Mouse (Mus musculus) small intestine, adult 2 months (tissue): Measurements from ENCODE around the gene Lrriq1. TPM values are rescaled to one million over a fixed set of nuclear protein-coding genes. Genes with fewer than 3 reads are reported as not detected.

ENCODE experiments used
- H3K27ac ChIP-seq: fragments of 200-500 bp; 2 replicates; pipeline ENCODE4 v1.5.1; 2012; ENCODE audit warnings: low read depth, low read length, control low read depth, inconsistent platforms; ENCODE audit not compliant: insufficient read depth
- H3K27me3 ChIP-seq: fragments of 200-500 bp; 2 replicates; pipeline ENCODE4 v1.6.1; 2012; ENCODE audit warnings: mild to moderate bottlenecking, moderate library complexity, low read length, inconsistent platforms; ENCODE audit not compliant: control insufficient read depth, insufficient read depth
- H3K36me3 ChIP-seq: fragments of 200-500 bp; 2 replicates; pipeline ENCODE4 v1.6.1; 2012; ENCODE audit warnings: mild to moderate bottlenecking, low read length, control low read depth, inconsistent platforms; ENCODE audit not compliant: control insufficient read depth, insufficient read depth
- H3K4me1 ChIP-seq: fragments of 200-500 bp; 2 replicates; pipeline ENCODE4 v1.6.1; 2012; ENCODE audit warnings: low read length, inconsistent platforms, mixed read lengths; ENCODE audit not compliant: control insufficient read depth, insufficient read depth, insufficient read length
- H3K4me3 ChIP-seq: fragments of 200-500 bp; 2 replicates; pipeline ENCODE4 v1.5.1; 2012; ENCODE audit warnings: low read depth, mild to moderate bottlenecking, control low read depth, inconsistent platforms, low read length, moderate library complexity
- CTCF ChIP-seq: fragments of 200-500 bp; IDR thresholded peaks from 2 replicates; pipeline ENCODE4 v1.5.1; 2012; ENCODE audit warnings: low read depth, mild to moderate bottlenecking, control low read depth, inconsistent platforms, low read length, moderate library complexity, mixed read lengths; ENCODE audit not compliant: insufficient replicate concordance, insufficient read length; ENCODE audit errors: extremely low read depth
- POLR2A ChIP-seq: fragments of 200-500 bp; IDR thresholded peaks from 2 replicates; pipeline ENCODE4 v1.6.1; 2012; ENCODE audit warnings: low read depth, mild to moderate bottlenecking, control low read depth, inconsistent platforms, low read length, moderate library complexity
- WGBS: fragments of 180-500 bp; shearing (Covaris S2); methylation state at CpG from one replicate; pipeline ENCODE4 v1.1.7; 2018; 5-methylcytosine and 5-hydroxymethylcytosine counted together
- polyA plus RNA-seq: library from polyadenylated mRNA; depleted of rRNA; stranded (reverse); fragments of >200 nt; gene quantifications from 2 replicates; pipeline ENCODE4 v1.2.3, GENCODE M21; 2012; rRNA removed

The Lrriq1 gene
- not detected in 2 replicates for polyA plus RNA-seq

- no peaks in the 10 kb centered on the region for H3K4me1 ChIP-seq
- no peak for TF ChIP-seq POLR2A
- TF ChIP-seq CTCF: no peak
- no peaks in the 10 kb centered on the region for H3K27me3 ChIP-seq
- no peaks in the 10 kb centered on the region for H3K36me3 ChIP-seq
- no peak within 1 kb of the TSS for H3K27ac ChIP-seq
- H3K4me3 ChIP-seq: peak within 1 kb of the TSS; percentile 39
- 5% methylated on average over 25 of the region's 25 CpGs for WGBS
These were observed at the start of gene Lrriq1 for GRCm38 (mm10) chr10:103235707-103236459. Gene Lrriq1 (minus strand): TSS chr10:103236322.

GRCm38 (mm10) chr10:103253842-103254803 is 18.0 kb upstream of the Lrriq1 start:
- WGBS: 51% methylated on average over 5 of the region's 5 CpGs
- H3K4me1 ChIP-seq: no peaks in the 10 kb centered on the region
- TF ChIP-seq CTCF (no peak), POLR2A (no peak)
- H3K27ac ChIP-seq: no peak overlapping the region
- no peak overlapping the region for H3K4me3 ChIP-seq
- H3K36me3 ChIP-seq: no peaks in the 10 kb centered on the region
- H3K27me3 ChIP-seq: no peaks in the 10 kb centered on the region

- TF ChIP-seq POLR2A: no peak
- TF ChIP-seq CTCF: no peak
- Histone ChIP-seq H3K36me3 (no peaks in the 10 kb centered on the region), H3K27ac (no peak overlapping the region), H3K4me3 (no peak overlapping the region), H3K4me1 (no peaks in the 10 kb centered on the region), H3K27me3 (no peaks in the 10 kb centered on the region)
- 15% methylated on average over 4 of the region's 4 CpGs for WGBS
These were observed 294 bp upstream of the Lrriq1 start for GRCm38 (mm10) chr10:103236460-103236772.

- WGBS: 85% methylated on average over 1 of the region's 1 CpGs
- Histone ChIP-seq H3K27ac (no peak overlapping the region), H3K4me1 (no peaks in the 10 kb centered on the region), H3K4me3 (no peak overlapping the region), H3K36me3 (no peaks in the 10 kb centered on the region), H3K27me3 (no peaks in the 10 kb centered on the region)
- TF ChIP-seq POLR2A: no peak
- no peak for TF ChIP-seq CTCF
These were observed 9.5 kb downstream of the Lrriq1 start for GRCm38 (mm10) chr10:103226646-103227045.

GRCm38 (mm10) chr10:103194655-103195328 is 41.3 kb downstream of the Lrriq1 start:
- no peaks in the 10 kb centered on the region for H3K27me3 ChIP-seq
- no peak overlapping the region for H3K27ac ChIP-seq
- TF ChIP-seq POLR2A (no peak), CTCF (no peak)
- WGBS: 48% methylated on average over 4 of the region's 4 CpGs
- H3K4me3 ChIP-seq: no peak overlapping the region
- no peaks in the 10 kb centered on the region for H3K4me1 ChIP-seq
- H3K36me3 ChIP-seq: no peaks in the 10 kb centered on the region

- Histone ChIP-seq H3K27ac (no peak overlapping the region), H3K4me3 (no peak overlapping the region), H3K27me3 (no peaks in the 10 kb centered on the region), H3K4me1 (no peaks in the 10 kb centered on the region), H3K36me3 (no peaks in the 10 kb centered on the region)
- no peak for TF ChIP-seq CTCF
- no peak for TF ChIP-seq POLR2A
- WGBS: 35% methylated on average over 8 of the region's 8 CpGs
These were observed 90.2 kb downstream of the Lrriq1 start for GRCm38 (mm10) chr10:103145769-103146379.
